In the genomic region with DNA sequence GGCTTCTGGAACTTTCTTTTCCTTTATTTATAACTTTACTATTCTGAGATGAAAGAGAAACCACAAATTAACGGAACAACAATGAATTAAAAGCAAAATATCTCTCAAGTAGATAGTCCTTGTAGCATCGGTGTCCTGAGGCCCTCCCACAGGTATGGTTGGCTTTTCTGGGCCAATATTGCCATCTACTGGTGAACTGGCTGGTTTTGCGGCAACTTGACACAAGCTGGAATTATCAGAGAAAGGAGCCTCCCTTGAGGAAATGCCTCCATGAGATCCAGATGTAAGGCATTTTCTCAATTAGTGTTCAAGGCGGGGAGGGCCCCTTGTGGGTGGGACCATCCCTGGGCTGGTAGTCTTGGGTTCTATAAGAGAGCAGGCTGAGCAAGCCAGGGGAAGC, we compare ENCODE assay signal across 8 mouse cellular contexts.
DNase-seq lines count a peak whose midpoint lies in the region; ATAC-seq and TF ChIP-seq lines count a peak whose summit lies in the region.
"Not testable (repeated sequence)": the region's sequence is repeated elsewhere in the genome, so short reads cannot be mapped to it uniquely, and the experiment has no call there.

No protein-coding gene starts in this region.

- not testable (repeated sequence) for H3K27me3 ChIP-seq in embryonic facial prominence, embryonic 11.5 days (ENCODE audit: control insufficient read depth, insufficient read depth, low read length); kidney, postnatal 0 days (ENCODE audit: insufficient read depth, low read length); limb, embryonic 14.5 days (ENCODE audit: control insufficient read depth, insufficient read depth, low read length); midbrain, postnatal 0 days (ENCODE audit: insufficient read depth, low read length); stomach, postnatal 0 days (ENCODE audit: control insufficient read depth, insufficient read depth, low read length)

- not testable (repeated sequence) for H3K9ac ChIP-seq in embryonic facial prominence, embryonic 11.5 days (replicated peaks; ENCODE audit: low read length); kidney, postnatal 0 days (ENCODE audit: low read depth, low read length); limb, embryonic 14.5 days (ENCODE audit: low read depth, low read length, severe bottlenecking); midbrain, postnatal 0 days (replicated peaks; ENCODE audit: low read length, poor library complexity, severe bottlenecking); stomach, postnatal 0 days (ENCODE audit: low read length)

- H3K27ac ChIP-seq in embryonic facial prominence, embryonic 11.5 days (replicated peaks; ENCODE audit: low read depth, low read length); kidney, postnatal 0 days; limb, embryonic 14.5 days (replicated peaks; ENCODE audit: low read depth, low read length); midbrain, postnatal 0 days (ENCODE audit: low read depth, low read length); stomach, postnatal 0 days (replicated peaks): not testable (repeated sequence)

- H3K36me3 ChIP-seq in embryonic facial prominence, embryonic 11.5 days (replicated peaks; ENCODE audit: control insufficient read depth, insufficient read depth, low read depth, low read length); kidney, postnatal 0 days (ENCODE audit: insufficient read depth, low read length); limb, embryonic 14.5 days (ENCODE audit: control insufficient read depth, insufficient read depth, low read length); midbrain, postnatal 0 days (ENCODE audit: insufficient read depth, low read length); stomach, postnatal 0 days (ENCODE audit: control insufficient read depth, insufficient read depth, low read length): not testable (repeated sequence)

- not testable (repeated sequence) for H3K4me2 ChIP-seq in embryonic facial prominence, embryonic 11.5 days (ENCODE audit: low read depth, low read length); kidney, postnatal 0 days (ENCODE audit: low read length); limb, embryonic 14.5 days (replicated peaks; ENCODE audit: low read depth, low read length, severe bottlenecking); midbrain, postnatal 0 days (ENCODE audit: low read depth, low read length, poor library complexity, severe bottlenecking); stomach, postnatal 0 days (replicated peaks; ENCODE audit: low read depth)

- TF ChIP-seq CTCF in kidney, postnatal 0 days (IDR thresholded peaks at IDR 0.05; ENCODE audit: low read depth), result peak; percentile 82
- TF ChIP-seq CTCF in midbrain, postnatal 0 days (IDR thresholded peaks at IDR 0.05), result peak; percentile 90
- peak; percentile 82 for TF ChIP-seq CTCF in stomach, postnatal 0 days (IDR thresholded peaks at IDR 0.05; ENCODE audit: low read depth)

- TF ChIP-seq POLR2A in limb, embryonic 14.5 days (IDR thresholded peaks at IDR 0.05; ENCODE audit: borderline replicate concordance, extremely low read depth, insufficient read depth, insufficient read length), result not testable (repeated sequence)

- H3K4me3 ChIP-seq in embryonic facial prominence, embryonic 11.5 days (ENCODE audit: low read depth, low read length); kidney, postnatal 0 days (replicated peaks; ENCODE audit: low read depth, low read length); limb, embryonic 14.5 days (replicated peaks; ENCODE audit: low read length); midbrain, postnatal 0 days (ENCODE audit: low read depth, low read length); stomach, postnatal 0 days (ENCODE audit: low read depth, low read length): not testable (repeated sequence)

- H3K9me3 ChIP-seq in embryonic facial prominence, embryonic 11.5 days (replicated peaks; ENCODE audit: control insufficient read depth, low read length); kidney, postnatal 0 days (replicated peaks; ENCODE audit: low read length); limb, embryonic 14.5 days (ENCODE audit: control insufficient read depth, low read length); midbrain, postnatal 0 days (ENCODE audit: low read length); stomach, postnatal 0 days (ENCODE audit: control insufficient read depth, low read length): not testable (repeated sequence)

- TF ChIP-seq EP300 in stomach, postnatal 0 days (optimal IDR thresholded peaks at IDR 0.05), result not testable (repeated sequence)

- peak; percentile 37 for DNase-seq in CD4-positive helper T cell, adult 2 months (ENCODE audit: low read depth, low spot score)
- peak; percentile 20 for DNase-seq in brain, embryonic 18.5 days (ENCODE audit: low read depth, low spot score)
- peak; percentile 86 for DNase-seq in embryonic facial prominence, embryonic 11.5 days (ENCODE audit: low spot score)
- DNase-seq in heart, adult 8-10 months (ENCODE audit: low spot score), result peak; percentile 4
- peak; percentile 71 for DNase-seq in kidney, postnatal 0 days (ENCODE audit: low spot score)
- peak; percentile 80 for DNase-seq in limb, embryonic 14.5 days (ENCODE audit: low spot score)
- DNase-seq in midbrain, postnatal 0 days (ENCODE audit: low spot score), result peak; percentile 83
- DNase-seq in stomach, postnatal 0 days (ENCODE audit: low spot score), result peak; percentile 60

- not testable (repeated sequence) for H3K4me1 ChIP-seq in embryonic facial prominence, embryonic 11.5 days (ENCODE audit: control insufficient read depth, insufficient read depth, low read length); kidney, postnatal 0 days (replicated peaks; ENCODE audit: insufficient read depth, low read length); limb, embryonic 14.5 days (ENCODE audit: control insufficient read depth, insufficient read depth, low read length); midbrain, postnatal 0 days (ENCODE audit: insufficient read depth, low read length); stomach, postnatal 0 days (replicated peaks; ENCODE audit: control insufficient read depth, insufficient read depth)

- 0 out of 2 replicates have a peak, but pooled peaks have one; percentile 59 for ATAC-seq in embryonic facial prominence, embryonic 11.5 days (replicated peaks; ENCODE audit: insufficient number of reproducible peaks, low FRiP score, low TSS enrichment, low read depth)
- ATAC-seq in kidney, postnatal 0 days (replicated peaks; ENCODE audit: low FRiP score, low read depth); stomach, postnatal 0 days (ENCODE audit: low FRiP score, low TSS enrichment): not testable (repeated sequence)
- 0 out of 2 replicates have a peak, but pooled peaks have one; percentile 34 for ATAC-seq in limb, embryonic 14.5 days (ENCODE audit: low FRiP score, low read depth)
- ATAC-seq in midbrain, postnatal 0 days (ENCODE audit: low FRiP score), result 0 out of 2 replicates have a peak, but pooled peaks have one; percentile 61

- WGBS in embryonic facial prominence, embryonic 11.5 days, result 3% methylated on average over 4 of the region's 4 CpGs
- 5% methylated on average over 4 of the region's 4 CpGs for WGBS in kidney, postnatal 0 days
- WGBS in limb, embryonic 14.5 days, result 4% methylated on average over 4 of the region's 4 CpGs
- WGBS in midbrain, postnatal 0 days, result 3% methylated on average over 4 of the region's 4 CpGs
- 5% methylated on average over 4 of the region's 4 CpGs for WGBS in stomach, postnatal 0 days

Comparison
In these comparisons a context has a peak if more than half of its experiments do, and no peak if none do; other contexts are left out.
1. DNase-seq: peak in every context shown above with its lines; median percentile 86 in embryonic facial prominence, embryonic 11.5 days; 83 in midbrain, postnatal 0 days; 80 in limb, embryonic 14.5 days; 71 in kidney, postnatal 0 days; 60 in stomach, postnatal 0 days; 37 in CD4-positive helper T cell, adult 2 months; 20 in brain, embryonic 18.5 days; 4 in heart, adult 8-10 months.